Mouse (Mus musculus) brown adipose tissue, adult 24 weeks (tissue): ENCODE results near the gene B4galnt1. TPM values are rescaled to one million over a fixed set of nuclear protein-coding genes. Genes with fewer than 3 reads are reported as not detected.

Experiments used
- H3K27ac ChIP-seq: fragments of 200-500 bp; replicated peaks from 2 replicates; pipeline ENCODE4 v1.5.1; 2012; ENCODE audit warnings: low read depth, mild to moderate bottlenecking, low read length
- H3K4me1 ChIP-seq: fragments of 200-500 bp; 2 replicates; pipeline ENCODE4 v1.6.1; 2012; ENCODE audit warnings: low read length, mixed read lengths; ENCODE audit not compliant: control insufficient read depth, insufficient read depth, insufficient read length
- H3K4me3 ChIP-seq: fragments of 200-500 bp; 2 replicates; pipeline ENCODE4 v1.5.1; 2012; ENCODE audit warnings: low read depth, mild to moderate bottlenecking, low read length, moderate library complexity; ENCODE audit not compliant: insufficient read depth
- polyA plus RNA-seq: library from polyadenylated mRNA; stranded (reverse); fragments of >200 nt; gene quantifications from 2 replicates; pipeline ENCODE4 v1.2.4, GENCODE M21; 2012; ENCODE audit not compliant: missing spikeins, insufficient read depth, insufficient read length

The B4galnt1 gene
- polyA plus RNA-seq, 1 experiment = 0.95 TPM

GRCm38 (mm10) chr10:127213704-127214421, 48.8 kb downstream of the B4galnt1 start:
- H3K27ac ChIP-seq = no peak overlapping the region
- H3K4me1 ChIP-seq = no peaks in the 10 kb centered on the region
- no peak overlapping the region for H3K4me3 ChIP-seq

- no peak overlapping the region for H3K4me3 ChIP-seq
- no peak overlapping the region for H3K27ac ChIP-seq
Observed at GRCm38 (mm10) chr10:127214422-127214803, 49.4 kb downstream of the B4galnt1 start.

DNA sequence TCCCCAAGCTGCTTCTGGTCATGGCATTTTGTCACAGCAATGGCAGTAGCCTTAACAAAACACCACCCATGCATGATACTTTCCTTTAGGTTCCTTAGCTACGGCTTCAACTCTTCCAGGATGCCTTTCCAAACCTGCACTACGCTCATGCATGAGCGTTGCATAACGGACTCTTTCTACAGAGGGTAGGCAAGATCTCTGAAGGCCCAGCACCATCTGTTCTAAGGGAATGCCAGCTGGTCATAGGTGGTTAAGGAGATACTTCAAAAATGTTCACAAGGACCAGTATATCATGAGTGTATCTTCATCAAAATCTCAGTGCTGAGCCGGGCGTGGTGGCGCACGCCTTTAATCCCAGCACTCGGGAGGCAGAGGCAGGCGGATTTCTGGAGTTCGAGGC, 51.4 kb downstream of the B4galnt1 start:
- Histone ChIP-seq H3K4me1 (no peaks in the 10 kb centered on the region), H3K4me3 (no peak overlapping the region), H3K27ac (no peak overlapping the region)

More at GRCm38 (mm10) chr10:127214422-127214803, 49.4 kb downstream of the B4galnt1 start:
- no peaks in the 10 kb centered on the region for H3K4me1 ChIP-seq

- no peak overlapping the region for H3K27ac ChIP-seq
- H3K4me3 ChIP-seq = no peak overlapping the region
- no peaks in the 10 kb centered on the region for H3K4me1 ChIP-seq
Observed at GRCm38 (mm10) chr10:127217177-127217576, 52.2 kb downstream of the B4galnt1 start.

- Histone ChIP-seq H3K27ac (no peak overlapping the region), H3K4me3 (no peak overlapping the region), H3K4me1 (no peaks in the 10 kb centered on the region)
Observed at GRCm38 (mm10) chr10:127218339-127218738, 53.3 kb downstream of the B4galnt1 start.

Other genes starting within 250 kb of the B4galnt1 start
- 42.7 and 48.6 TPM in 2 replicates for gene Ctdsp2, start 186.5 kb upstream of the B4galnt1 start, polyA plus RNA-seq
- gene Avil, start 164.5 kb upstream of the B4galnt1 start, polyA plus RNA-seq = not detected in 2 replicates
- gene Tsfm, start 134.4 kb upstream of the B4galnt1 start, polyA plus RNA-seq = 67.3 and 73.2 TPM in 2 replicates
- gene Mettl1, start 123.8 kb upstream of the B4galnt1 start, polyA plus RNA-seq = 6.0 and 10.4 TPM in 2 replicates
- gene Eef1akmt3, start 123.7 kb upstream of the B4galnt1 start, polyA plus RNA-seq = not detected in 2 replicates
- not detected in 2 replicates for gene Cyp27b1, start 117.0 kb upstream of the B4galnt1 start, polyA plus RNA-seq
- 0.63 and 0.79 TPM in 2 replicates for gene March9, start 105.0 kb upstream of the B4galnt1 start, polyA plus RNA-seq
- 76.7 and 92.9 TPM in 2 replicates for gene Cdk4, start 101.7 kb upstream of the B4galnt1 start, polyA plus RNA-seq
- 56.7 and 71.6 TPM in 2 replicates for gene Tspan31, start 95.0 kb upstream of the B4galnt1 start, polyA plus RNA-seq
- 0.48 and 1.5 TPM in 2 replicates for gene Agap2, start 89.9 kb upstream of the B4galnt1 start, polyA plus RNA-seq
- gene Os9, start 44.1 kb upstream of the B4galnt1 start, polyA plus RNA-seq = 35.8 and 42.4 TPM in 2 replicates
- gene Slc26a10, start 15.4 kb downstream of the B4galnt1 start, polyA plus RNA-seq = 1.0 and 4.8 TPM in 2 replicates
- 2.0 and 4.0 TPM in 2 replicates for gene Arhgef25, start 24.9 kb downstream of the B4galnt1 start, polyA plus RNA-seq
- gene Dtx3, start 30.5 kb downstream of the B4galnt1 start, polyA plus RNA-seq = 5.0 and 5.8 TPM in 2 replicates
- gene Pip4k2c, start 46.4 kb downstream of the B4galnt1 start, polyA plus RNA-seq = 15.4 and 18.5 TPM in 2 replicates
- gene Kif5a, start 98.1 kb downstream of the B4galnt1 start, polyA plus RNA-seq = 0.99 and 2.2 TPM in 2 replicates
- 100 and 102 TPM in 2 replicates for gene Dctn2, start 101.1 kb downstream of the B4galnt1 start, polyA plus RNA-seq
- 15.9 and 18.4 TPM in 2 replicates for gene Mbd6, start 123.8 kb downstream of the B4galnt1 start, polyA plus RNA-seq
- 51.3 and 67.4 TPM in 2 replicates for gene Mars, start 146.6 kb downstream of the B4galnt1 start, polyA plus RNA-seq
- 0.87 and 1.9 TPM in 2 replicates for gene Arhgap9, start 156.7 kb downstream of the B4galnt1 start, polyA plus RNA-seq
- gene Gli1, start 176.7 kb downstream of the B4galnt1 start, polyA plus RNA-seq = 0.79 TPM in 1 of 2 replicates, not detected in the other
- gene Inhbe, start 189.2 kb downstream of the B4galnt1 start, polyA plus RNA-seq = not detected in 2 replicates
- gene Inhbc, start 205.2 kb downstream of the B4galnt1 start, polyA plus RNA-seq = not detected in 2 replicates
- gene R3hdm2, start 215.1 kb downstream of the B4galnt1 start, polyA plus RNA-seq = 70.7 and 78.5 TPM in 2 replicates